Mouse (Mus musculus) olfactory bulb, adult 2 months (tissue): ENCODE measurements around the gene Rubcnl. TPM values are rescaled to one million over a fixed set of nuclear protein-coding genes. Genes with fewer than 3 reads are reported as not detected.

Experiments
- H3K27ac ChIP-seq: fragments of 200-500 bp; 2 replicates; pipeline ENCODE4 v1.5.1; 2012; ENCODE audit warnings: low read depth, low read length; ENCODE audit not compliant: insufficient read depth
- H3K4me1 ChIP-seq: fragments of 200-500 bp; 2 replicates; pipeline ENCODE4 v1.6.1; 2012; ENCODE audit warnings: low read length; ENCODE audit not compliant: control insufficient read depth, insufficient read depth
- H3K4me3 ChIP-seq: fragments of 200-500 bp; 2 replicates; pipeline ENCODE4 v1.5.1; 2012; ENCODE audit warnings: mild to moderate bottlenecking, low read depth, low read length, moderate library complexity; ENCODE audit not compliant: insufficient read depth
- CTCF ChIP-seq: fragments of 200-500 bp; IDR thresholded peaks from 2 replicates; pipeline ENCODE4 v1.5.1; 2012; ENCODE audit warnings: low read depth, mild to moderate bottlenecking, low read length, moderate library complexity; ENCODE audit not compliant: insufficient read depth
- POLR2A ChIP-seq: fragments of 200-500 bp; IDR thresholded peaks from 2 replicates; pipeline ENCODE4 v1.6.1; 2012; ENCODE audit warnings: mild to moderate bottlenecking, low read depth, low read length, moderate library complexity; ENCODE audit not compliant: insufficient read depth
- WGBS: fragments of 180-500 bp; shearing (Covaris S2); methylation state at CpG from one replicate; pipeline ENCODE4 v1.1.7; 2018; 5-methylcytosine and 5-hydroxymethylcytosine counted together
- polyA plus RNA-seq: library from polyadenylated mRNA; stranded (reverse); fragments of >200 nt; gene quantifications from 2 replicates; pipeline ENCODE4 v1.2.4, GENCODE M21; 2012; ENCODE audit warnings: low replicate concordance; ENCODE audit not compliant: missing spikeins, insufficient read depth, insufficient read length

The Rubcnl gene
- polyA plus RNA-seq, 1 experiment, result not detected

DNA sequence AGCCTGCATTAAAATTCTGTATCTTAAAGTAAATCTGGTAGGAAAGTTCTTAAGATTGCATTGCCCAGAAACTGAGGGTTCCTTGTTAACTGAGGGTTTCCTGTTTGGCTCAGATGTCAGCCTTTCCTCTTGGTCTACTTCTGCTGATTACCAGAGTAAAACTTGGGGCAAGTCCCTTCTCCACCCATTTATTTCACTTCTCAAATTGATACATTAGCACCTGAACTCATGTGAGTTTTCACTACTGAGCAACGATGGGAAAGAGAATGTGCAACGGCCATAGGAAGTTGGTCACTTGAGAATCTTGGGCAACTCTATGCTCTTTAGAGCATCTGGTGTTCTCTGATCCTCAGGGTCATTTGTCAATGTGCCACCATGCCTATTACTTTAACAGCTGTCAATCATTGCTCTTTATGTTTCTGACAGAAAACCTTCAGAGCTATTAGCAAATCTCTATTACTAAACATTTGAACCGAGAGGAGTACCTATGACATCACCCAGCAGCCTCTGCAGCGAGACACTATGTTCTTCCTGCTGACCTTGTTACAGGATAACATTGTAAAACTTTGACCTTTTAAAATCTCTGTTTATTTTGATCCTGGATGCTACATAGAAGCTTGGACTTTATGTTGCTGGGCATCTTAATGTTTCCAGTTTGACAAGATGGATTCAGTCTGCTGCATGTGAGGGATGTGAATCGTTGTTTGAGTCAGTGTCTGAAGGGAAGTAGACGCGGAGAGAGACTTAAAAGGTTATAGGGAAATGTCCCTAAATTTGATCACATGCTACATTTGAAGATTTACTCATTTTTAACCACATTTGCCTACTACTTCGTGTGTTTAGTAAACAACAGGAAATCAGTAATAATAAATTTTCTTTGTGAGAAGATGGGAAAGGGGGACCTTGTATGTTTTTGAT lies 9.2 kb downstream of the Rubcnl start:
- Histone ChIP-seq H3K4me3 (no peak overlapping the region), H3K4me1 (peaks cover 2% of the 10 kb centered on the region; the same call in 1 of the 2 replicates), H3K27ac (no peak overlapping the region)
- 88% methylated on average over 8 of the region's 8 CpGs for WGBS
- TF ChIP-seq POLR2A (no peak), CTCF (no peak)

DNA sequence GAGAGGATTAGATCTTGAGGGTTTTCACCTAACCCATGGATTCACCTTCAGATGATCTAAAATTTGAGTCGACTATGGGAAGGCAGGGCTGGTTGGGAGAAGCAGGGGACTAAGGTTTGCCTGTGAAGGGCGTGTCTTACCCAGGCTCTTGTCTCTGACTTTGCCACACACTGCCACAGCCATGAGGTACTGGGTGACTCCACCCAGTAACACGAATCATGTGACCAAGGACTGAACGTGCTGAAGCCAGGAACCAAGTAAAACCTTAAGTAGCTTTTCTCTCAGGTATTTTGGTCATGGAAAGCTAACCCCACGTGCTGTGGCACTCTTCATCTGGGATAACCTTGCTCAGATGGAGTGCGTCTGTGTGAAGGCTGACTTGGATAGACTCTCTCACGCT lies 14.9 kb downstream of the Rubcnl start:
- TF ChIP-seq CTCF (no peak), POLR2A (no peak)
- 83% methylated on average over 7 of the region's 7 CpGs for WGBS
- Histone ChIP-seq H3K4me3 (no peak overlapping the region), H3K27ac (no peak overlapping the region), H3K4me1 (no peaks in the 10 kb centered on the region)

DNA sequence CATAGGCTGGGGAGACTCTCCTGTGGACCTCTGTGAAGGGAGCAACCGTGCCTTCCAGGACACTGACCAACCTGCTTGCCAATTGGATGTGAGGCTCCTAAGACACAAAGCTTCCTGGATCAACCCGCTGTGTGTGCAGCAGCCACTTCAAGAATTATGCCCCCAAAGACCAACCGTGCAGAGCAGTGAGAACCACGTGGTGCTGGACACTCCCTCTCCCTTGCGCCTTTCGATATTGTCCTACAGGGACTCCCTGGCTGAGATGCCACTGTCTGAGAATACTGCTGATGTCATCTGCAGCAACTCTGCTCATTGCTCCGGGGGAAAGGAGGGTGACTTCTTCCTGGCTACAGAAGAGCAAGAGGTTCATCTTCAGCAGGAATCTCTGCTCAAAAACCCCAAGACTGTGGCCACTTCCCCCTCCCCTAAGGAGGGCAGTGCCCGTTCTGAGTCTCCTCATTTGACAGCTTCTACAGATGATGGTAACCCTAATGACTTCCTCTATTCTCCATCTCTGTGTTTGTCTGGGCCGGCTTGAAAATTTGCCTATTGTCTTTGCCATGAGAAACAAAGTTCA lies 16.3 kb downstream of the Rubcnl start:
- TF ChIP-seq POLR2A (no peak), CTCF (no peak)
- Histone ChIP-seq H3K27ac (no peak overlapping the region), H3K4me1 (no peaks in the 10 kb centered on the region), H3K4me3 (no peak overlapping the region)
- WGBS, result 83% methylated on average over 9 of the region's 9 CpGs

DNA sequence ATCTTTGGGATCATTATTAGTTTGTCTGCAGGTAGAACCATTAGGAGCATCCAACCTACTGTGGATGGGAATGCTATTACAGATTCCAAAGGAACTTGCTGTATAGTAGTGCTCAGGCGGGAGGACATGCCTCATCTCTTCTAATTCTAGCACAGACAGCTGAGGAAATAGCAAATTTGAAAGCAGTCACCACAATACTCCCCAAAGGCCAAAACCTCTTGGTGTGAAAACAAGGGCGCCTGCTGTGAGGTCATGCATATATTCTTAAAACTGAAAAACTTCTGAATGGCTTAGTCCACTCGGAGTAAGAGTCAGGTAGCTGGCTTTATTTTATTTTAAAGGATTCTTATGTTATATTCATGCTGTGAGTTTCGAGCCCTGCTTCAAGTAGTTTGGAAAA lies 16.9 kb downstream of the Rubcnl start:
- no peaks in the 10 kb centered on the region for H3K4me1 ChIP-seq
- WGBS, result 90% methylated on average over 4 of the region's 4 CpGs

DNA sequence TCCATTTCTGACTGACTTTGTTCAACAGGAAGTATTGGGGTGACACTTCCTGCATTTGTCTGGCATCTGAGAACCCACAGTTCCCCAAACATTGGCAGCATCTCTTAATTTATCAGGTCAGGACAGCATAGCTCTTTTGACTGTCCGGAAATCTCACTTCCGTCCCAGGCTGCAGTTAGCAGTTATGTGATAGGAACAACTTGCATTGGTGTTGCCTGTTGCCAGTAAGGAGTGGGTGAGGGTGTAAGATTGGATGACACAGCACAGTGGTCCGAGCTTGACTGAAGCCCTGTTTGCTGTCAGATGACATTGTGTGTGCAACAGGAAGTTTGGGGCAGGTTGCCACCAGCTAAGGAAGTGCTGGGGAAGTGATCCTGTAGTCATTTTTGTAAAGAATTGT lies 18.4 kb downstream of the Rubcnl start:
- H3K4me1 ChIP-seq, result no peaks in the 10 kb centered on the region
- H3K27ac ChIP-seq, result no peak overlapping the region
- H3K4me3 ChIP-seq, result no peak overlapping the region
- no peak for TF ChIP-seq POLR2A
- TF ChIP-seq CTCF, result no peak
- WGBS, result 86% methylated on average over 3 of the region's 3 CpGs

More for the DNA sequence above, 16.9 kb downstream of the Rubcnl start:
- TF ChIP-seq POLR2A, result no peak
- no peak for TF ChIP-seq CTCF
- H3K27ac ChIP-seq, result no peak overlapping the region
- H3K4me3 ChIP-seq, result no peak overlapping the region

DNA sequence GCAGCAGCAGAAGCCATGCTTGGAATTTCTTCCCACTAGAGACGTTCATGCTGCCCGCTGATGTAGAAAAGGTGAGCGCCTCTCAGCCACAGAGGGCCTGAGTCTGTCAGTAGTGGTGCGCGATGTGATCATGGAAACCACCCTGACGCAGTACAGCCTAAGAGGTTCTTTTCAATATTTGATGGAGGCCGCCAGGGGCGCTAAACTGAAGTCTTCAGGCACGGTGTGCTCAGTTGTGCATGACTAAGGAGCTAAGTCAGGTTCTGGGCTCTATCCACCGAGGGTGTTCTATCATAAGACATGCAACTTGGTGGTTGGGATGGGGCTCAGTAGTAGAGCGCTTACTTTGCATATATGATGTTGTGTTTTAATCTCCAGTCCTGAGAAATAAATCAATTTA lies 19.6 kb downstream of the Rubcnl start:
- Histone ChIP-seq H3K4me1 (no peaks in the 10 kb centered on the region), H3K27ac (no peak overlapping the region), H3K4me3 (no peak overlapping the region)
- 61% methylated on average over 11 of the region's 11 CpGs for WGBS
- TF ChIP-seq POLR2A, result no peak
- no peak for TF ChIP-seq CTCF

DNA sequence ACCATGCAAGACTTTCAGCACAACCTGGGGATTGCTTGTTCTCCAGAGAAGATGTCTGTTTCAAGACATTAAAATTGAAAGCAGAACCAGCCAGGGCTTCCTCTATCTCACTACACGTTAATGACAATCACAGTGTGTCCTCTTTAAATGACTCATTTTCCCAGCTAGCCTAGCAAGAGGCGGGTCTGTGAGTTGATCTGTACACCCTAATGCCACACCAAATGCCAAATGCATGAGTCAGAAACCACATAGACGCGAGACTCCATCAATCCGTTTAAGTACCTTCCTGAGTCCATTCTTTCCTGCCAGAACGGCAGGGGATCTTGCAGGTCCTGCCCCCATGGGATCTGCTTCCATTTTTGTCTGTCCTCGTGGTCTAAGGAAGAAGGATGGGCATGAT lies 29.4 kb downstream of the Rubcnl start:
- WGBS, result 54% methylated on average over 7 of the region's 7 CpGs
- H3K4me1 ChIP-seq, result no peaks in the 10 kb centered on the region

DNA sequence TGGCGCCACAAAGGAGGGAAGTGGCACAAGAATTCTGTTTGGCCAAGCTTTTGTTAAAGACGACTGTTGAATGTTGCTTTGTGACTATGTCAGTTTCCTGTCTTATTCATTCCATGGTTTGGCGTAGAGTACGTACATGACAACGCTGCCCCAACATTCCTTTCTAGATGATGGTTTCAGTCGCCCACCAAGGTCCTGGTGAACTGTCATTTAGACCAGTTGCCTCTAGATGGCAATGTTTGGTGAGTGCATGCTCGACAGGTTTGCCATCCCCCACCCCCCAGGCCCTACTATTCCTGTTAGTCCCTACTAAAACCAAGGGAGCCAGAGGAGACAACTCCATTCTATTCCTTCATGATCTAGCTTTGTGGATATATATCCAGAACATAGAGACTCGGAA lies 36.6 kb downstream of the Rubcnl start:
- 64% methylated on average over 8 of the region's 8 CpGs for WGBS
- Histone ChIP-seq H3K27ac (no peak overlapping the region), H3K4me1 (no peaks in the 10 kb centered on the region), H3K4me3 (no peak overlapping the region)
- TF ChIP-seq POLR2A (no peak), CTCF (no peak)

More for the DNA sequence above, 29.4 kb downstream of the Rubcnl start:
- no peak for TF ChIP-seq CTCF
- no peak for TF ChIP-seq POLR2A
- no peak overlapping the region for H3K27ac ChIP-seq
- H3K4me3 ChIP-seq, result no peak overlapping the region

DNA sequence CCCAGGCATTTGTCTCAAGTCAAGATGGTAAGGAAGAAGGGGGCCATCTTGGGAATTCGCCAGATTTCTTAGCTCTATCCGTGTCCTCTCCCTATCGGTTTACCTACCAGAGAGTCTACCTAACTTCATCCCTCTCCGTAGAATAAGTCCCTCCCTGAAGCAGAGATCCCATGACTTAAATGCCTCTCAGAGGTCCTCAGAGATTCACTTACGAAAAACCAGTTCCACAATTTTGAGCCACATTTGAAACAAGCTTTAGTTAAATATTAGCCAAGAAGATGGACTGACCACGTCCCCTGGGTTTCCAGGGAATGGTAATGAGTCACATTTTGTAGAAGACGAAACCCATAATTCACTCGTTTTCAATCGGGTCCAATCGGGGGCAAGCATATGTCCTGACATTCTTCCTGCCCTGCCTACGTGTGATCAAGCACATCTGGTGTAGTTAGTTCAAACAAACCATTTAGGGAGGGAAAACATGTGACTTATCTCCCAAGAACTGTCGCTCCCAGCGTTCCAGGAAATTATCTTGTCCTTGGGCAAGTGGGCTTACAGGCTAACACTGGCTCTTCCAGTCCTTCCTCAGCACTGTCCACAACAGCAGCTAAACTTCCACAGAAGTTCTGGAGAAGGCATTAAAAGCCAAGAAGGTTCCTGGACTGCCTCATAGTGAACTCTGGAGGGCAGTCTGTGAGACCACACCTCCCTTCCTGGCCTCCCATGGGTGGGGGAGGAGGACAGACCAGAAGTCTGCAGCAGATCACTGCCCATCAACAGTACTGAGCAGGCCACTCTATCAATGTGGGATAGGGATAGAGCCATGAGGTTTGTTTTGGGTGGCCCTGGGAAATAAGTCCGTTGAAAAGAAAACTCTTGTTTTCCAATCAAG lies 38.9 kb downstream of the Rubcnl start:
- TF ChIP-seq CTCF (no peak), POLR2A (no peak)
- Histone ChIP-seq H3K4me3 (no peak overlapping the region), H3K4me1 (no peaks in the 10 kb centered on the region), H3K27ac (no peak overlapping the region)
- 72% methylated on average over 14 of the region's 14 CpGs for WGBS
